Mouse (Mus musculus): Measurements from ENCODE around the gene Cd38.

- TF ChIP-seq CTCF (IDR thresholded peaks at IDR 0.05), result no peak
- TF ChIP-seq EP300 (IDR thresholded peaks at IDR 0.05), result no peak
These were observed 26.4 kb upstream of the Cd38 start for GRCm38 (mm10) chr5:43842011-43842285.

All from lung, postnatal 0 days (tissue).